Mouse (Mus musculus): Measurements from ENCODE around the gene 4632433K11Rik. TPM values are rescaled to one million over a fixed set of nuclear protein-coding genes. Genes with fewer than 3 reads are reported as not detected.
"Not testable (repeated sequence)": the region's sequence is repeated elsewhere in the genome, so short reads cannot be mapped to it uniquely, and the experiment has no call there.

4632433K11Rik gene
- total RNA-seq, 2 experiments from 2014 or later = not detected

DNA sequence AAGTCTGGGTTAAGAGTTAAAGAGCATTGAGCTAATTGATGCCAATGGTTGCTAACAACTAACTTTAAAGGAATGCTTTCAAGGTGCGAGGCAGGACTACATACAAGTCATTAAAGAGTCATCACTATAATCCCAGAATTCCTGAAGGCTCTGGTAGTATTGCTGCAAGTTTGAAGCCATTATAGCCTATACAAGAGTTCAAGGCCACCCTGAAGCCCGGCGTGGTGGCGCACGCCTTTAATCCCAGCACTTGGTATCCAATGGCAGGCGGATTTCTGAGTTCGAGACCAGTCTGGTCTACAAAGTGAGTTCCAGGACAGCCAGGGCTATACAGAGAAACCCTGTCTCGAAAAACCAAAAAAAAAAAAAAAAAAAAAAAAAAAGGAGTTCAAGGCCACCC, 14.3 kb upstream of the 4632433K11Rik start:
- DNase-seq (ENCODE audit: low spot score in 2 of 2) = not testable (repeated sequence)

DNA sequence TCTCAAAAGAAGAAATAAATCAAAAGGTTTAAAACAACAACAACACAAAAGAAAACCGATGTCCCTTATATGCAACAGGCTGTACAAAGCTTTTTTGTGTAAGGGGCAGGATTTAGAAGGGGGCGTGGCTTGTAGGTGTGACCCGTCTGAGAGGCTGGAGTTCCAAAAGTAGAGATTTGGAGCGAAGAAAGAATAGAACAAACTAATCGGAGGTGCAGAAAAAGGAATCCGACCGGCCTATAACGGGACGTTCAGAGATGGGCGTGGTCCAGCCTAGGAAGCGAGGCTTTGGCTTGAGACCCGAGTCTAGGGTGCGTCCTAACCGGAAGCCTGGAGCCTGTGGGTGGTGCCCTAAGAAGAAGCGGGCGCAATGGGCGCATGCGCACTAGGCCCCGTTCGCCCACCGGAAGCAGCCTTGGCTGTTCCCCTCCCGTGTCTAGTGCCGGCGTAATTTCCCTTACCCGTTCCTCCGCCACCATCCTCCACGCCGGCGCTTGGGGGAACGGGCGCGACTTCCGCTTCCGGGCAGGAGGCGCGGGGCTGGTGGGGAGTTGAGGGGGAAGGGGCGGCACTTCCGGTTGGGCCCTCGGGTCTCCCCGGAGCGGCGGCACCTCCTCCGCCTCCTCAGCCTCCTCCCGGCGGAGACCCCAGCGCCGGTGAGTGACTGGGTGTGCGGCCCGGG, 13.8 kb upstream of the 4632433K11Rik start, which contains the start of the genes Zfp865 and Ccdc106:
Gene Zfp865, plus strand, starts transcription at position 377 of the 682 bp plus-strand sequence.
Gene Ccdc106, plus strand, starts transcription at position 554 of the 682 bp plus-strand sequence.
- DNase-seq (ENCODE audit: low spot score in 2 of 2) = peak; percentile 96 to 97

DNA sequence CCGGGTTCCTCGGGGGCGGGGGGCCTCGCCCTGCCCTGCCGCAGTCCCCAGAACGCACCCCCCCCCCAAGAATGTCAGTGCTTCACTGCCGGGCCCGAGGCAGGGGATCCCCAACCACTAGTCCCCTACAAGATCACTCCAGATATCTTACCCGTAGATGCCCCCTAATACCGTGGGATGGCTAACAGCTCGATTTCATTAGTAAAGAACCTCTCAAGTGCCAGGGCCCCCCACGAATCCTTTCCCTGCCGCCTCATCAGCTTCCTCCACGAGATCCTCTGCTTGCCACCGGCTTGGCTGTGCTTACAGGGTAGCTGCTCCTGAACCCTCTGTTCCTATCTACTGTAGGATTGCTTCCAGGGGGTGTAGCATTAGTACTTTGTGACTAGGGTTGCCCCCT, 13.2 kb upstream of the 4632433K11Rik start:
- DNase-seq (ENCODE audit: low spot score in 2 of 2) = no peak

GRCm38 (mm10) chr7:5021197-5021596, 12.7 kb upstream of the 4632433K11Rik start:
- no peak for DNase-seq (ENCODE audit: low spot score in 2 of 2)

- DNase-seq (ENCODE audit: low spot score in 2 of 2) = no peak
These were observed 4.4 kb upstream of the 4632433K11Rik start for GRCm38 (mm10) chr7:5029543-5029942.

DNA sequence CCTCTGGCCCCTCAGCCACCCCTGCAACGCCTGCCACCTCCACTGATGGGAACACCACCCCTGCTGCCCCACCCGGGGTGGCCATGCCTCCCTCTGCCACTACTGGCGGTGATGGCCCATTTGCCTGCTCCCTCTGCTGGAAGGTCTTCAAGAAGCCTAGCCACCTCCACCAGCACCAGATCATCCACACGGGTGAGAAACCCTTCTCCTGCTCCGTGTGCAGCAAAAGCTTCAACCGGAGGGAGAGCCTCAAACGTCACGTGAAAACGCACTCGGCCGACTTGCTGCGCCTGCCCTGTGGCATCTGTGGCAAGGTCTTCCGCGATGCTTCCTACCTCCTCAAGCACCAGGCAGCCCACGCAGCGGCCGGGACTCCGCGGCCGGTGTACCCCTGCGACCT, 4.0 kb upstream of the 4632433K11Rik start:
- DNase-seq (ENCODE audit: low spot score in 2 of 2) = no peak

DNA sequence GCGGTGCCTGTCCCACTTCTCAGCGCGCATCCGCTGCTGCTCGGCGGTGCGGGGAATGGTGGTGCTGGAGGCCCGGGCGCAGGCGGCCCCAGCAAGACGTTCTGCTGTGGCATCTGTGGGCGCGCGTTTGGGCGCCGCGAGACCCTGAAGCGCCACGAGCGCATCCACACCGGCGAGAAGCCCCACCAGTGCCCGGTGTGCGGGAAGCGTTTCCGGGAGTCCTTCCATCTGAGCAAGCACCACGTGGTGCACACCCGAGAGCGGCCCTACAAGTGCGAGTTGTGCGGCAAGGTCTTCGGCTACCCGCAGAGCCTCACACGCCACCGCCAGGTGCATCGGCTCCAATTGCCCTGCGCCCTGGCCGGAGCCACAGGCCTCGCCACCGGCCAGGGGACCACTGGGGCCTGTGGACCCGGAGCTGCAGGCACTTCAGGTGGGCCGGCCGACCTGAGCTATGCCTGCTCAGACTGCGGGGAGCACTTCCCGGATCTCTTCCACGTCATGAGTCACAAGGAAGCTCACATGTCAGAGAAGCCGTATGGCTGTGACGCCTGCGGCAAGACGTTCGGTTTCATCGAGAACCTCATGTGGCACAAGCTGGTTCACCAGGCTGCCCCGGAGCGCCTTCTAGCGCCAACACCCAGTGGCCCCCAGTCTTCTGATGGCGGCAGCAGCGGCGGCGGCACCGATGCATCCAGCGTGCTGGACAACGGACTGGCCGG, 3.2 kb upstream of the 4632433K11Rik start:
- no peak for DNase-seq (ENCODE audit: low spot score in 2 of 2)

GRCm38 (mm10) chr7:5031496-5031895, 2.4 kb upstream of the 4632433K11Rik start:
- no peak for DNase-seq (ENCODE audit: low spot score in 2 of 2)

DNA sequence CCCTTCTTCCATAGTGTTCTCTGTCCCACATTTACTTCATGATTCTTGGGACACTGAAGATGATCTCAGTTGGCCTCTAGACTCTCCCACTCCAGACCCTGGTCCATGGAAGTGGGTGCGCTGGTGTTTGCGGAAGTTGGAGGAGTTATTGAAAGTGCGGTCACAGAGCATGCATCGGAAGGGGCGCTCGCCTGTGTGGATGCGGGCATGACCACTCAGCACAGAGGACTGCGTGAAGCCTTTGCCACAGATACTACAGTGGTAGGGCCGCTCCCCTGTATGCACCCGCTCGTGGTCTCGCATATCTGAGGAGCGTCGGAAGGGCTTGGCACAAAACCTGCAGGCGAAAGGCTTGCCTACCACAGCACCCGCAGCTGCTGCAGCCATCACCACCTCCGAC, 1.7 kb downstream of the 4632433K11Rik start:
- DNase-seq (ENCODE audit: low spot score in 2 of 2) = no peak

- no peak for DNase-seq (ENCODE audit: low spot score in 2 of 2)
These were observed 2.2 kb downstream of the 4632433K11Rik start for GRCm38 (mm10) chr7:5036136-5036535.

DNA sequence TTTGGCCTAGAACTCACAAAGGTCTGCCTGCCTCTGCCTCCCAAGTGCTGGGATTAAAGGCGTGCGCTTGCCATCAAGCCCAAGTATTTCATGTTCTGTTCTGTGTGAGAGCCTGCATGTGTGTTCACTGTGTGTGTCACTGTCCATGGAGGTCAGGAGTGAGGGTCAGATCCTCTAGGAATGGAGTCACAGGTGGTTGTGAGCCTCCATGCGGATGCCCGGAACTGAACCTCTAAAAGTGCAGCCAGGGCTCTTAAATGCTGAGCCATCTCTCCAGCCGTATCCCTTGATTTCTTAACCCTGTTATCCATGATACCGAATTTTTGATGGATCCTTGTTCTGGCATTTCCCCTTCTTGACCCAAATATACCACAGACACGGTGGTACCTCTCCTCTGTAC, 3.1 kb downstream of the 4632433K11Rik start:
- no peak for DNase-seq (ENCODE audit: low spot score in 2 of 2)

DNA sequence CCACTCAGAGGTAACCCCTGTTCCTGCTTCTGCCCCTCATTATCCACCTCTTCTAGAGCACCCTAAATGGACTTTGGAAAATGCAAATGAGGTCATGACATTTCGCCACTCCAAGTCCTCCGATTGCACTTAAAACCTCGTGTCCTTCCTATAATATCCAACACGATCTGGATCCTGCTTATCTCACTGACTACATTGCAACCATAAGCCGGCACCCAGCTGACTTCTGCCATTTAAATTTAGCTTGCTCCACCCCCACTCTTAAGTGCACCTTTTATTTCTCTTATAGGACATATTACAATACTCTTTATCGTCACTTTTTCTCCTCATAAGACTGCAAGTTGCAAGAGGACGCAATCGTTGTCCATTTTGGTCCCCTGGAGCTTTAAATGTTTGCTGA, 3.5 kb downstream of the 4632433K11Rik start:
- no peak for DNase-seq (ENCODE audit: low spot score in 2 of 2)

GRCm38 (mm10) chr7:5038109-5038732, 4.3 kb downstream of the 4632433K11Rik start, which contains the start of gene Zfp784:
Zfp784 (minus strand) TSS chr7:5038446.
- peak; percentile 91 to 92 for DNase-seq (ENCODE audit: low spot score in 2 of 2)

GRCm38 (mm10) chr7:5038940-5039339, 5.0 kb downstream of the 4632433K11Rik start:
- DNase-seq (ENCODE audit: low spot score in 2 of 2) = no peak

DNA sequence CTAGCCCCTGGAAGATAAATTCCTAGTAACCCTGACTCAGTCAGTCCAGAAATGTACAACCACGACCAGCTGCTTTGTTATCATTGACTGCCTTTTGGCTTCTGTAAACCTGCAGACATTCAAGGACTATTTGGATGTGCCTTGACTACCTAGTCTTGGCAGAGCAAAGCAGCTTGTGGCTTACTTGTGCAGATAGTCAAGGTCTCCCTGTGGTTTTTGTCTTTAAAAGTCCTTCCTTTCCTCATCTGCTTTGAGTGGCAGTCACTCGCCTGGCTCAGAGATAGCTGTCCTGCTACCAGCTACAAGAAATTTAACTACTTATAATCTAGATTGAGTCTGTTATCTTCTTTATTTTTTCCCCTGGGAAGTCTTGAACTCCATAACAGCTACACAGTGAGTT, 11.1 kb downstream of the 4632433K11Rik start:
- no peak for DNase-seq (ENCODE audit: low spot score in 2 of 2)

- DNase-seq (ENCODE audit: low spot score in 2 of 2) = no peak
These were observed 12.2 kb downstream of the 4632433K11Rik start for GRCm38 (mm10) chr7:5046112-5046511.

DNA sequence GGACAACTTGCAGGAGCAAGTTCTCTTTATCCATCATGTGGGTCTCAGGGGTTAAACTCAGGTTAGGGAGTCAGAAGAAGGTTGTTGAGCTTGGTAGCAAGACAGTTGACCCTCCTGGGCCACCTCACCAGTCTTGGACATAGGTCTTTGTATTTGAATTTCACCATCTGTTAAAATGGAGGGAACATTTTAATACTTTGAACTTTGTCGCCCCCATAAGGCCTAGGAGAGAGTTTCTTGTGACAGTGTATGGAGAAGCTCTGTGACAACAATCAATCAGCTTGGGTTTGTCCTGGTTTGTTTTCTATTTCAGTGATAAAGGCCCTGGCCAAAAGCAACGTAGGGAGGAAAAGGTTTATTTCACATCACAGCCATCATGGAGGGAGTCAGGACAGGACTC, 13.4 kb downstream of the 4632433K11Rik start:
- DNase-seq (ENCODE audit: low spot score in 2 of 2) = no peak

GRCm38 (mm10) chr7:5051193-5052192, 17.6 kb downstream of the 4632433K11Rik start, which contains the start of gene Zfp580:
Zfp580 (plus strand) TSS chr7:5051538.
- DNase-seq (ENCODE audit: low spot score in 2 of 2) = peak; percentile 71 to 78

DNA sequence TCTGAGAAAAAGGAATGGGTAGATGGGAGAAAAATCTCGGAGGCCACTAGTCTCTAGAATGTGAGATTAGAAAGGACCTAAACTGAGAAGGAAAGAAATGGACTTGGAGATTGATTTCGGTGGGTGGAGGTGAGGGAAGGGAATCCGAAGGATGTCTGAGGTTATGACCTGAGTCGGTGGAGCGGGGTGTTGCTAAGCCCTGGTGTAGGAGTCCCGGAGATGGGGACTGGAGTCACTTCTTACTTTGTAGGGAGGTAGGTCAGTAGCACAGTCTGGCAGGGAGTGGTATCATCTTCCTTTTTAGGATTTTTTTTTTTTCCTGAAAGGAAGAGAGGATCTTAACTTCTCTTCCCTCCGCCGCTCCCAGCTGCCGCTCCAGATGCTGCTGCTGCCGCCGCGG, 18.5 kb downstream of the 4632433K11Rik start:
- DNase-seq (ENCODE audit: low spot score in 2 of 2) = no peak

GRCm38 (mm10) chr7:5052931-5053343, 19.0 kb downstream of the 4632433K11Rik start:
- no peak for DNase-seq (ENCODE audit: low spot score in 2 of 2)
